Comparison of ENCODE assay signal across 8 mouse cellular contexts in the genomic region with DNA sequence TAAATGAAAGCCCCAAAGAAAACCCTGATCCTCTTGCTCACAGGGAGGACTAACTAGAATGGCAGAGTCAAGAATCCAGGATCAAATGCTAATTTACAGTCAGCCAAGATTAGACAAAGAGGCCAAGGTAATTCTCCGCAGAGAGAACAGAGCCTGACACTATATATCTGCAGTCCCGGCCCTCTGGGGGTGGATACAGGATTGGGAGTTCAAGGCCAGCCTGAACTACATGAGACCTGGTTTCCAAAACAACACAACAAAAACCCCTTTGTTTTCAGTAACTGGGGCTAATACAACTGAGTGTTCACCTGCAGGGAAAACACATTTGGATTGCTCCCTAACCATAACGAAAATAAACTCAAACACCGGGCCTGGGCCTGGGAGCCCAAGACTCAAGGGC. TPM values are rescaled to one million over a fixed set of nuclear protein-coding genes. Genes with fewer than 3 reads are reported as not detected.
A peak's percentile ranks its signal among the peaks of the same experiment; 100 is the strongest.
DNase-seq lines count a peak whose midpoint lies in the region; ATAC-seq and TF ChIP-seq lines count a peak whose summit lies in the region.

No protein-coding gene starts in this region.

- TF ChIP-seq CTCF in gastrocnemius, adult 2 months (IDR thresholded peaks at IDR 0.05): no peak
- TF ChIP-seq CTCF in lung, postnatal 0 days (IDR thresholded peaks at IDR 0.05): no peak
- TF ChIP-seq CTCF in hindbrain, postnatal 0 days (IDR thresholded peaks at IDR 0.05; ENCODE audit: low read depth): no peak
- TF ChIP-seq CTCF in olfactory bulb, adult 2 months (IDR thresholded peaks at IDR 0.05; ENCODE audit: insufficient read depth, low read depth, low read length): no peak

- peak overlapping the region; percentile 24 for H3K4me3 ChIP-seq in gastrocnemius, adult 2 months
- no peak overlapping the region for H3K4me3 ChIP-seq in lung, postnatal 0 days (ENCODE audit: low read depth, low read length)
- H3K4me3 ChIP-seq in hindbrain, postnatal 0 days (ENCODE audit: low read length): no peak overlapping the region
- H3K4me3 ChIP-seq in olfactory bulb, adult 2 months (ENCODE audit: insufficient read depth, low read depth, low read length): no peak overlapping the region

- H3K4me1 ChIP-seq in lung, postnatal 0 days (ENCODE audit: insufficient read depth, low read depth, low read length): peaks cover 41% of the 10 kb centered on the region
- H3K4me1 ChIP-seq in hindbrain, postnatal 0 days (ENCODE audit: insufficient read depth, low read length): no peaks in the 10 kb centered on the region
- peaks cover 34% of the 10 kb centered on the region for H3K4me1 ChIP-seq in olfactory bulb, adult 2 months (ENCODE audit: control insufficient read depth, insufficient read depth, low read length)

- 57% methylated on average over 4 of the region's 4 CpGs for WGBS in lung, postnatal 0 days
- WGBS in hindbrain, postnatal 0 days: 79% methylated on average over 4 of the region's 4 CpGs
- 67% methylated on average over 4 of the region's 4 CpGs for WGBS in olfactory bulb, adult 2 months

- peak overlapping the region; percentile 95 for H3K27ac ChIP-seq in gastrocnemius, adult 2 months
- H3K27ac ChIP-seq in lung, postnatal 0 days (ENCODE audit: low read length): peak overlapping the region; percentile 97
- peak overlapping the region; percentile 70; the same call in 1 of the 2 replicates for H3K27ac ChIP-seq in hindbrain, postnatal 0 days
- peak overlapping the region; percentile 27; the same call in 1 of the 2 replicates for H3K27ac ChIP-seq in olfactory bulb, adult 2 months (ENCODE audit: insufficient read depth, low read depth, low read length)

- no peak overlapping the region for H3K9ac ChIP-seq in lung, postnatal 0 days (replicated peaks; ENCODE audit: low read depth)
- H3K9ac ChIP-seq in hindbrain, postnatal 0 days (replicated peaks; ENCODE audit: low read length): no peak overlapping the region

- TF ChIP-seq EP300 in lung, postnatal 0 days (IDR thresholded peaks at IDR 0.05): no peak

- intact Hi-C loops in gastrocnemius, adult 2 months (cut with DNase I): loop anchor here (10.0 kb wide), 1 partner anchor 350 kb away; a partner anchor contains a TSS

- TF ChIP-seq POLR2A in olfactory bulb, adult 2 months (IDR thresholded peaks at IDR 0.05; ENCODE audit: insufficient read depth, low read depth, low read length): no peak

- H3K36me3 ChIP-seq in lung, postnatal 0 days (ENCODE audit: insufficient read depth, low read length): no peaks in the 10 kb centered on the region
- H3K36me3 ChIP-seq in hindbrain, postnatal 0 days (ENCODE audit: insufficient read depth, low read length): peaks cover 19% of the 10 kb centered on the region

- H3K4me2 ChIP-seq in lung, postnatal 0 days (replicated peaks; ENCODE audit: low read depth, low read length): no peak overlapping the region
- H3K4me2 ChIP-seq in hindbrain, postnatal 0 days (ENCODE audit: low read depth, low read length): no peak overlapping the region

- H3K27me3 ChIP-seq in lung, postnatal 0 days (replicated peaks; ENCODE audit: insufficient read depth, low read length): no peaks in the 10 kb centered on the region
- no peaks in the 10 kb centered on the region for H3K27me3 ChIP-seq in hindbrain, postnatal 0 days (ENCODE audit: insufficient read depth, low read length)

- no peak for ATAC-seq in lung, postnatal 0 days
- ATAC-seq in hindbrain, postnatal 0 days: no peak

- no peaks in the 10 kb centered on the region for H3K9me3 ChIP-seq in lung, postnatal 0 days (ENCODE audit: low read length)
- no peaks in the 10 kb centered on the region for H3K9me3 ChIP-seq in hindbrain, postnatal 0 days (ENCODE audit: low read length)

- DNase-seq in gastrocnemius, adult 2 months: no peak
- no peak for DNase-seq in gastrocnemius, adult 18-20 months (ENCODE audit: low spot score)
- DNase-seq in lung, postnatal 0 days (ENCODE audit: low spot score): no peak
- DNase-seq in lung, postnatal 14 days: no peak
- no peak for DNase-seq in hindbrain, postnatal 0 days (ENCODE audit: low spot score)
- no peak for DNase-seq in gastrocnemius, postnatal 4 days (ENCODE audit: low spot score in 2 of 2)
- no peak for DNase-seq in layer of hippocampus, postnatal 25 days (ENCODE audit: extremely low spot score in 1 of 2, low spot score in 1 of 2)

RNA-seq across cellular contexts. Expression of a gene that starts 5.3 kb away (rescaled TPM):
- total RNA-seq in gastrocnemius, adult 2 months (2021): 1 to 10 TPM; 3.3 to 4.1 TPM
- total RNA-seq in gastrocnemius, adult 18-20 months (2021): 1 to 10 TPM; 3.9 TPM
- 18.9 and 21.9 TPM in 2 replicates for polyA plus RNA-seq in lung, postnatal 0 days (2015; fragmentation: Nextera tagmentation; extraction: Ambion mirVana)
- total RNA-seq in hindbrain, postnatal 0 days (2014; rRNA removed): 23.1 and 23.8 TPM in 2 replicates
- polyA plus RNA-seq in hindbrain, postnatal 0 days (2015; fragmentation: Nextera tagmentation; extraction: Ambion mirVana): 15.3 and 17.0 TPM in 2 replicates
- polyA plus RNA-seq in olfactory bulb, adult 2 months (2012; ENCODE audit: insufficient read depth, insufficient read length, low replicate concordance, missing spikeins): not detected in 2 replicates
- total RNA-seq in gastrocnemius, postnatal 4 days (2021): 10 to 100 TPM; 11.4 to 12.8 TPM
- 10 to 100 TPM in 1 of 2 experiments, 1 to 10 TPM in 1; 9.2 to 10.8 TPM for total RNA-seq in layer of hippocampus, postnatal 25 days (2021)

RNA-seq across cellular contexts. Expression of a gene that starts 13.7 kb away (rescaled TPM):
- under 1 TPM in 1 of 2 experiments, not detected in 1; 0.18 TPM for total RNA-seq in gastrocnemius, adult 2 months (2021)
- under 1 TPM; 0.16 to 0.33 TPM for total RNA-seq in gastrocnemius, adult 18-20 months (2021)
- polyA plus RNA-seq in lung, postnatal 0 days (2015; fragmentation: Nextera tagmentation; extraction: Ambion mirVana): 0.10 and 0.17 TPM in 2 replicates
- 0.16 and 0.22 TPM in 2 replicates for total RNA-seq in hindbrain, postnatal 0 days (2014; rRNA removed)
- polyA plus RNA-seq in hindbrain, postnatal 0 days (2015; fragmentation: Nextera tagmentation; extraction: Ambion mirVana): not detected in 2 replicates
- polyA plus RNA-seq in olfactory bulb, adult 2 months (2012; ENCODE audit: insufficient read depth, insufficient read length, low replicate concordance, missing spikeins): not detected in 2 replicates
- total RNA-seq in gastrocnemius, postnatal 4 days (2021): under 1 TPM; 0.20 to 0.21 TPM
- under 1 TPM; 0.63 to 0.94 TPM for total RNA-seq in layer of hippocampus, postnatal 25 days (2021)

RNA-seq across cellular contexts. Expression of a gene that starts 17.9 kb away (rescaled TPM):
- total RNA-seq in gastrocnemius, adult 2 months (2021): 1 to 10 TPM; 7.1 to 9.8 TPM
- total RNA-seq in gastrocnemius, adult 18-20 months (2021): 1 to 10 TPM; 7.3 to 7.7 TPM
- 30.5 TPM in 2 replicates for polyA plus RNA-seq in lung, postnatal 0 days (2015; fragmentation: Nextera tagmentation; extraction: Ambion mirVana)
- total RNA-seq in hindbrain, postnatal 0 days (2014; rRNA removed): 45.7 and 53.2 TPM in 2 replicates
- 34.5 and 35.1 TPM in 2 replicates for polyA plus RNA-seq in hindbrain, postnatal 0 days (2015; fragmentation: Nextera tagmentation; extraction: Ambion mirVana)
- not detected in 2 replicates for polyA plus RNA-seq in olfactory bulb, adult 2 months (2012; ENCODE audit: insufficient read depth, insufficient read length, low replicate concordance, missing spikeins)
- 10 to 100 TPM; 15.1 to 17.8 TPM for total RNA-seq in gastrocnemius, postnatal 4 days (2021)
- 10 to 100 TPM; 25.1 to 29.9 TPM for total RNA-seq in layer of hippocampus, postnatal 25 days (2021)

RNA-seq across cellular contexts. Expression of a gene that starts 22.6 kb away (rescaled TPM):
- total RNA-seq in gastrocnemius, adult 2 months (2021): 10 to 100 TPM; 12.5 to 14.4 TPM
- 10 to 100 TPM; 12.3 to 14.4 TPM for total RNA-seq in gastrocnemius, adult 18-20 months (2021)
- polyA plus RNA-seq in lung, postnatal 0 days (2015; fragmentation: Nextera tagmentation; extraction: Ambion mirVana): 42.5 and 44.5 TPM in 2 replicates
- total RNA-seq in hindbrain, postnatal 0 days (2014; rRNA removed): 42.2 and 75.2 TPM in 2 replicates
- polyA plus RNA-seq in hindbrain, postnatal 0 days (2015; fragmentation: Nextera tagmentation; extraction: Ambion mirVana): 58.3 and 61.0 TPM in 2 replicates
- polyA plus RNA-seq in olfactory bulb, adult 2 months (2012; ENCODE audit: insufficient read depth, insufficient read length, low replicate concordance, missing spikeins): not detected in 2 replicates
- 10 to 100 TPM; 13.1 to 13.4 TPM for total RNA-seq in gastrocnemius, postnatal 4 days (2021)
- total RNA-seq in layer of hippocampus, postnatal 25 days (2021): 10 to 100 TPM; 45.1 to 45.6 TPM

RNA-seq across cellular contexts. Expression of a gene that starts 30.8 kb away (rescaled TPM):
- total RNA-seq in gastrocnemius, adult 2 months (2021): 1 to 10 TPM; 1.5 to 2.2 TPM
- total RNA-seq in gastrocnemius, adult 18-20 months (2021): 1 to 10 TPM; 1.7 to 2.0 TPM
- 9.8 and 10.4 TPM in 2 replicates for polyA plus RNA-seq in lung, postnatal 0 days (2015; fragmentation: Nextera tagmentation; extraction: Ambion mirVana)
- 2.9 and 5.5 TPM in 2 replicates for total RNA-seq in hindbrain, postnatal 0 days (2014; rRNA removed)
- polyA plus RNA-seq in hindbrain, postnatal 0 days (2015; fragmentation: Nextera tagmentation; extraction: Ambion mirVana): 16.3 and 17.5 TPM in 2 replicates
- polyA plus RNA-seq in olfactory bulb, adult 2 months (2012; ENCODE audit: insufficient read depth, insufficient read length, low replicate concordance, missing spikeins): not detected in 2 replicates
- 1 to 10 TPM; 4.9 to 6.2 TPM for total RNA-seq in gastrocnemius, postnatal 4 days (2021)
- total RNA-seq in layer of hippocampus, postnatal 25 days (2021): 1 to 10 TPM; 3.3 to 4.4 TPM

Comparison
In these comparisons a context has a peak if more than half of its experiments do, and no peak if none do; other contexts are left out.
1. H3K27ac ChIP-seq: peak in every context shown above with its lines; median percentile 97 in lung, postnatal 0 days; 95 in gastrocnemius, adult 2 months; 70 in hindbrain, postnatal 0 days; 27 in olfactory bulb, adult 2 months.